Mouse (Mus musculus) CH12.LX (cell line): ENCODE results near the gene Plekhj1.

ENCODE experiments used
- CTCF ChIP-seq, 2 experiments: IDR thresholded peaks in 1 of 2; conservative IDR thresholded peaks in 1 of 2; 2 replicates each; pipeline ENCODE4 v1.5.1; 2011 to 2012; ENCODE audit warnings: low read depth in 2 of 2, low read length in 2 of 2, improper control_type of control experiment in 1 of 2, inconsistent platforms in 1 of 2, mild to moderate bottlenecking in 1 of 2, moderate library complexity in 1 of 2
- ELF1 ChIP-seq: IDR thresholded peaks from 2 replicates; pipeline ENCODE4 v1.6.1; 2014; ENCODE audit warnings: low read depth, mild to moderate bottlenecking, inconsistent platforms, low read length, improper control_type of control experiment
- ETS1 ChIP-seq: conservative IDR thresholded peaks from 2 replicates; pipeline ENCODE4 v1.6.1; 2012; ENCODE audit warnings: low read depth, mild to moderate bottlenecking, inconsistent platforms, low read length, improper control_type of control experiment, moderate library complexity
- GABPA ChIP-seq: IDR thresholded peaks from 2 replicates; pipeline ENCODE4 v1.6.1; 2012; ENCODE audit warnings: low read depth, low read length, improper control_type of control experiment, inconsistent platforms; ENCODE audit not compliant: insufficient replicate concordance
- KAT2A ChIP-seq: IDR thresholded peaks from 2 replicates; pipeline ENCODE4 v1.6.1; 2012; ENCODE audit warnings: low read length, improper control_type of control experiment, inconsistent platforms; ENCODE audit not compliant: insufficient replicate concordance
- POLR2A ChIP-seq: IDR thresholded peaks from 2 replicates; pipeline ENCODE4 v1.6.1; 2011; ENCODE audit warnings: low read depth, mild to moderate bottlenecking, improper control_type of control experiment, low read length
- ZMIZ1 ChIP-seq: IDR thresholded peaks from 2 replicates; pipeline ENCODE4 v1.6.1; 2012; ENCODE audit warnings: low read depth, mild to moderate bottlenecking, inconsistent platforms, low read length, improper control_type of control experiment

DNA sequence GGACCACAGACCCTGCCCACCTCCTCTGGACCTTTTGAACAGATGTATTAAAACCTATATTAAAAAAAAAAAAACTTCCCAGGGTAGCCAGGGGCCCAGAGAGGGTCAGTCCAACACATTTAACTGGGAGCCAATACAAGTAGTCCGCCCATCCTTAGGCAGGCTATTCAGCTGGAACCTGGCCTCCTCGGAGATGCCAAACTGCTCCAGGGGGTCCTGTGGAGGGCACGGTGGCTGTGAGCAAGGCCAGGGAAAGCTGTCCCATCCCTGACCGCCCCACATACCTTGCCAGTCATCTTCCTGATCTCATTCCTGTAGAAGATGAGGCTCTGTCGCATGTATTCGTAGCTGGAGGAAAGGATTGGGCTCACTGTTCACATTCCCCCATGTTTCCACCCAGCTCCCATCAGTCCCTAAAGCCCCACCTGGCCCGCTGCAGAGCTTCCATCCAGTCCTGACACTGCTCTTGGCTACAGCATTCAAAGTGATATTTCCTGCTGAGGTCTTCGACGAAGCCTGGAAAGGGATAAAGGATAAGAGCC, 2.0 kb downstream of the Plekhj1 start:
- TF ChIP-seq ETS1 (no peak), GABPA (no peak), POLR2A (peak; percentile 32; the same call in 1 of the 2 replicates), ELF1 (no peak), CTCF (conservative IDR thresholded peaks at IDR 0.05 in 1 of 2, IDR thresholded peaks at IDR 0.05 in 1 of 2; ENCODE audit: low read depth in 2 of 2, low read length in 2 of 2) (no peak), KAT2A (no peak), ZMIZ1 (no peak)
